Mouse (Mus musculus) cerebellum, adult 2 months (tissue): ENCODE measurements around the gene Smarca4.

Source experiments
- CTCF ChIP-seq: fragments of 200-500 bp; IDR thresholded peaks from 2 replicates; pipeline ENCODE4 v1.5.1; 2011; ENCODE audit warnings: low read depth, mild to moderate bottlenecking, control low read depth, low read length, moderate library complexity, borderline replicate concordance; ENCODE audit not compliant: insufficient read depth
- POLR2A ChIP-seq: fragments of 200-500 bp; IDR thresholded peaks from 2 replicates; pipeline ENCODE4 v1.6.1; 2011; ENCODE audit warnings: low read length, control low read depth, borderline replicate concordance; ENCODE audit not compliant: insufficient read depth

DNA sequence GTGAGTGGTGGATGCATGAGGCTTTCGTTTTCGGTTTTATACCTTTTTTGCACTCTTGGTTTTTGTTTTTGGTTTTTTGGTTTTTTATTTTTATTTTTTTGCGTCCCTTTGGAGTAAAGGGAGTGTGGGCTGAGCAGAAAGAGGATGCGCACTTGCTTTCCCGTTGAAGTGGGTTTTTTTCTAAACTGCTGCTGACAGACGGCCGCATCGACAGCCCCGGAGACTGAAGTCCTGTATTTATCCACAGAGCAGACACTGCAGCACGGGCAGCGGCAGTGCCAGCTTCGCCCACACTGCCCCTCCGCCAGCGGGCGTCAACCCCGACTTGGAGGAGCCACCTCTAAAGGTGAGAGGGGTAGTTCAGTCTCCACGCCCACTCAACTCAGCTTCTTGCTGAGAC is 61.7 kb downstream of the Smarca4 start:
- TF ChIP-seq POLR2A (no peak), CTCF (no peak)
